Mouse (Mus musculus) cerebellum, adult 9-10 months (tissue): ENCODE measurements at regions not wholly inside any gene's neighbourhood (a gene's known extent, or its start where the extent isn't known, plus 50 kb on each side); places are given as distances from the start of the nearest gene placed in this dataset.

Experiments used
- DNase-seq: peaks from one replicate; pipeline ENCODE4 v3.0.0; 2022

DNA sequence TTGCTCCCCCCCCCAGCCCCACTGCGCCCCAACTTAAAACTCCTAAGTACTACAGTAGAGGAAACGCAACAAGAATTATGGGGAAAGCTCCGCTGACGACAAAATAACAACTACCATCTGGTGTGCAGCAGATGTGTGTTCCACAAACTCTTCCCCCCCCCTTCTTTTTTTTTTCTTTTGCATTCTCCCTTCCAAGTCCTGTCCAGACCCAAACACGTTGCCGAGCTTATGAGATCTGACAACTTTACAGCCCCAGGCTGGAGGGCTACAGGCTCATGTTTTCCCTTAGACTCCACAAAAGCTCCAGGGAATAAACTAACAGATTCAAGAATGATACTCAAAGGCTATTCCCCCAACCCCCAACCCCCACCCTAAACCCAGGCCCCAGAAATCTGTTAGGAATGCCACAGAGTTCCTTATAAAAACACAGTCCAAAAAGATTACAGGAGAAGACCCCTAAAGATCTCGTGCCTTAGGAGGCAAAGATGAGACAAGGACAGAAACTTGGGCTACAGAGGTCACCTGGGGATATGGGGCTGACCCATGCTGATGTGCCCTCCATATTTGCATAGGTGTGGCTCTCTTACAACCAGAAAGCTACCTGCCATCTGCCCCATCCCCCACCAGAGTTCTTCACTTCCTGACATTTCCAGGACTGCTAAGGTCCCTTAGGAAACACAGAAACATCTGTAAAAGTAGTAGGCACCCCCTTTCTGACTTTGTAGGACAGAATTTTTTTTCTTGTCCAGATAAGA, 509.5 kb upstream of the Cited2 start:
- DNase-seq: no peak

DNA sequence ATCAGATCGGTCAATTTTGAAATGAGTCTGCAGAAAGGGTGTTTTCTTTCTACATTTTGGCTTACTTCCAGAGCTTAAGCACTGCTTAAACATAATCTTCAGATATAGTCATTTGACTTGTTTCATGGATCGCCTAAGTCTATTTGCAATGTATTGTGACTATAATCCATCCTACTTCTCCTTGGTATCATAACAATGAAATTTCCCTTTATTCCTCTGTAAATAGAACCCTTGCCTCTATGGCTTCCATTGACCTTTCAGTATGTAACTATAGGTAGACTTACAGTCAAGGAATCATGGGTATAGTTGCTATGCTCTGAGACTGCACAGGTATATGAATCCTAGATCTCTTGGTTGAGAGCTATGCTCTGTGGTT, 509.0 kb upstream of the Cited2 start:
- no peak for DNase-seq

- DNase-seq: no peak
Measured at GRCm38 (mm10) chr10:17215029-17215428, 508.0 kb upstream of the Cited2 start.

DNA sequence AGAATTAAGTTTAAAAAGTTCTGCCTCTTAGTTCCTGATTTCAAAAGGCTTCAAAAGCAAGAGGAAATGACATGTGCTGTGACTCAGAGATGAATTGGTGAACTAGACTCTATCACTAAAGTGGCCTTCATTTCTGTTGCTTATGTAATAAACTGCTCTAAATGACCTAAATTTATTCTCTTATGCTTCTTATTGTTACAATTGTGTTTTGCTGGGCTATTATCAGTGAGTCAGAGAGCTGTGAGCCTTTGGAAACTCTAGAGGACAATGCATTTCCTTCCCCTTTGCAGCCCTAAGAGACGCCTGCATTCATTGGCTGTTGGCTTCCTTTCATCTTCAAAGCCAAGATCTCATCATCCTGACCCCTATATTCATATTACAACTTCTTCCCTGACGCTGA, 501.5 kb upstream of the Cited2 start:
- DNase-seq: no peak

GRCm38 (mm10) chr10:17225727-17226126, 497.3 kb upstream of the Cited2 start:
- DNase-seq: no peak

DNA sequence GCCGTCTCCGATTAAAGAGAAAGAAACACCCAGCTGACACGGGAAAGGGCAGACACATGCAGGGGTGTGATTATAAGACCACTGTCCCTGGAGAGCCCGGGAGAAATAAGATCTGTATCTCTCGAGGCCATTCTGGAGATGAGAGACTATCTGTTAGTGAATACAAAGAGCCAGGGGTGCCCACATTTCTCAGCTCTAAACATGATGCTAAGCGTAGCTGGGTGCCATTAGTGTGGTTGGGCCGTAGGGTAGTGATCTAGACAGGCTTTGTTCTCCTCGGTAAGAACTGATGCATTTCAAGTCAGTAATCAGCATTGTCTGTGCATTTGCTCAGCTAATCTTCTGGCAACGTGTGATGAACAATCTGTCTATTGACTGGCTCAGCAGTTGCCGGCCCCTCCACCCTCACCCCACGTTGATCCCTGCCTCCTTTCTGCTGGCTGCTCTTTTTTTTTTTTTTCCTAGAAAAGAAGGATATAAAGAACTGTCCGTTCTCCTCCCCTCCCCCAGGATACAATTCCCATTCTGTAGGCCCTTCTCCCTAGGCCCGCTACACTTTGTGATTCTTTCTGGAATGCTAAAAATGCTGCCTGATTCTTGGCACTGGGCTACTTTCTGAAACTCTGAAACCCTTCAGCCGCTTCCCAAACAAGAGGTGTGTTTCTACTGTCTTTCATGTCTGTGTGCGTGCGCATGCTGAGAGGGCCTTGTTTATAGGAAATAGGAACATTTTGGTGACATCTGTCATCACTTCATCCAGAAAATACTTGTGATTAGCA, 492.8 kb upstream of the Cited2 start:
- peak; percentile 52 for DNase-seq

GRCm38 (mm10) chr10:17235955-17236650, 486.9 kb upstream of the Cited2 start:
- DNase-seq: no peak

DNA sequence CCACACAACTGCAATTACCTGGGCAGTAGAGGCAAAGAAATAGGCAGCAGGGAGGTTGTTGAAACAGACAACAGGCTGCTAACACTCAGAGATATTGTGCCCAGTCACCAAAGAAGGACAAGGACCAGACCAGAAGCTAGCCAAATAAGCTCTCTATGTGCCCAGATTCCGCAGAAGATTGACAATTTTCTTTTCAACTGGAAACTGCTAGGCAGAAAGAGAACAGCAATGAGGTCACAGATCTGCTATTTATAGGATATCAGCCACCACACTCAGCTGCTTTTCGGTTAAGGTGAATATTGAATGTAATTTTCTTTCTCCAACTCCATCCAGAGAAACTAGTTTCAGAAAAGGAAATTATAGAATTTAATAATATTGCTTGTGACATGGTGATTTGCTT, 486.3 kb upstream of the Cited2 start:
- no peak for DNase-seq

- no peak for DNase-seq
Measured at GRCm38 (mm10) chr10:17237463-17237862, 485.6 kb upstream of the Cited2 start.

DNA sequence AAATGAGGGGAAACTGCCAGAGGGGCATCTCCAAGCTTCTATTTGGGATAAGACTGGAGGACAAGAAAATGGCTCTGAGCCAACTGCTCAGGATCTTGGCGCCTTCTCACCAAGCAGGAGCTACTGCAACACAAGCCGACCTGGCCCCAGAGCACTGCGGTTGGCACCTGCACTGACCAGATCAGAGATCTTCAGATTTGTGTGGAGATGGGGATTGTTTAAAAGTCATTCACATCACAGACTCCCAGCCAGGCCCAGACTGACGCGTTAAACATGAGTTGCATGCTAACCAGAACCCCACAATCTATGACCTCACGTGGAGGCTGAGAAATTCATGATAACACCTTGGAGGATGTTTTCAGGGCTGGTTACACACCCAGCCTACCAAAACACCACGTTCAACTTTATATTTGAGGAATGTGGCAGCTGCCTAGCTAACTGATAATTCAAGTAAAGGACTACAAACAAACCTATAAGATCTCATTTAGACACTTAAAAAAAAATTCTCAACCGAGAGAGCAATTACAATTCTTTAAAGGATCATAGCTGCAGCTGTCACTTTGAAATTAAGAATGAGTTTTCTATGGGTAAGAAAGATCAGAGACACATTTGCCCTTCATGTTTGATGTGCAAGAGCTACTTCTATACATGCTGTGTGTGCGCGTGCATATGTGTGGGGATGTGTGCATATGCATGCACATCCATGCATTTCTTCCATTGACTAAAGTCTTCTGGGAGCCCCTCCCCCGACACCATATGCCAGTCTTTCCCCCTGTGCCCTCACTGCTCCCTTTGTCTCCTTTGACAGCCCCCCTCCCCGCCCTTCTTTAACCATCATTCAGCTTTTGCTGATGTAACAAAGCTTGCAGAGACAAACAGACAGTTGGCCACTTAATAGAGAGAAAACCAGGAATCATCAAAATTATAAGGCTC, 484.8 kb upstream of the Cited2 start:
- DNase-seq: no peak

- no peak for DNase-seq
Measured at GRCm38 (mm10) chr10:17248270-17248669, 474.7 kb upstream of the Cited2 start.

DNA sequence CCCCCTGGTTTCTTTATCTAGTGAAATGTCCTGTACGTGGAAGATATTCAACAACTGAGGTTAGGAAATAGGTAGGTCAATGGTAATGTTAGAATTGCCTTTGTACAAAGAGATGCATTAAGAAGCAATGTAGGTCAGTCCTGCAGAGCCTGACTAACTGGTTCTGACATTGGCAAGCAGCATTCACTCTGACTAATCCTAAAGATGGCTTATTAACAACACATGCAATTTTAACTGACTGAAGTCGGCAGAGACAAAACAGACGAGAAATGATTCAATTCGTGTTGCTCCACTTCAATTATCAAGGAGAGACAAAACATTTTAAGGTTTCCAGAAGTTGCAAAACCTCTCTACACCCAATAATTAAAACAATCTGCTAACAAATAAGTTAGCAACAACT, 470.0 kb upstream of the Cited2 start:
- peak; percentile 83 for DNase-seq

DNA sequence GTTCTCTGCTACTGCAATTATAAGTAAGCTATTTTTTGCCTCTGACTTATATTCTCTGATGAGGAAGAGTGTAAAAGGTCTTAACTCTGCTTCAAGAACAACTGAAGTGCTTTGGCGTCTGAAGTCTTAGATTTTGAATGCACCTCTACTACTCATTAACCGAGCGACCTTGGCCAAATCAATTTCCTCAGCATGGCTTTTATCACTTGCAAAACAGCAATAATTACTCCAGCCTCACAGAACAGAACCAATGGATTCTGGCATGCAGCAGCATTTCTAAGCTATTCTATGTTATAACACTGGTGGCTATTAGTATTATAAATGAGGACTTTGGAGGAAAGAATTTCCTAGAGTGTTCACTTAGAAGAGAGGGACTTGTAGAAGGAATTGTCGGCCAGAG, 462.9 kb upstream of the Cited2 start:
- DNase-seq: no peak

DNA sequence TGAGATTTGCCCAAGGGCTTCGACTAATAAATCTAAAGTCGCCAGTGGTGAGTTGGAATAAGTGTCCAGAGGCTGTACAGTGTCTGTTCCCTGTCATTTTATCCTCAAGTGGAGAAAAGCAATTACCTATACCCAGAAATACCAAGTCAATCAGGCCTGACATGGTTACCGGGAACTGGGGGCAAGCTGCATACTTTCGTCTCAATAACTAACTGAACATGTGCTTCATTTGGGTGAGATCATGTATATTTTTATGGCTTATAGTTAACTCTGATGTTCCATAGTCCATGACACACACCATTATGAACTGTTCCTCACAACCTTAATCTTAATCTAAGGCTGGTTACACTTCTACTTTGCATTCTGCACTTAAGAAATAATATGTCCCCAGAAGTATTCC, 462.4 kb upstream of the Cited2 start:
- no peak for DNase-seq

DNA sequence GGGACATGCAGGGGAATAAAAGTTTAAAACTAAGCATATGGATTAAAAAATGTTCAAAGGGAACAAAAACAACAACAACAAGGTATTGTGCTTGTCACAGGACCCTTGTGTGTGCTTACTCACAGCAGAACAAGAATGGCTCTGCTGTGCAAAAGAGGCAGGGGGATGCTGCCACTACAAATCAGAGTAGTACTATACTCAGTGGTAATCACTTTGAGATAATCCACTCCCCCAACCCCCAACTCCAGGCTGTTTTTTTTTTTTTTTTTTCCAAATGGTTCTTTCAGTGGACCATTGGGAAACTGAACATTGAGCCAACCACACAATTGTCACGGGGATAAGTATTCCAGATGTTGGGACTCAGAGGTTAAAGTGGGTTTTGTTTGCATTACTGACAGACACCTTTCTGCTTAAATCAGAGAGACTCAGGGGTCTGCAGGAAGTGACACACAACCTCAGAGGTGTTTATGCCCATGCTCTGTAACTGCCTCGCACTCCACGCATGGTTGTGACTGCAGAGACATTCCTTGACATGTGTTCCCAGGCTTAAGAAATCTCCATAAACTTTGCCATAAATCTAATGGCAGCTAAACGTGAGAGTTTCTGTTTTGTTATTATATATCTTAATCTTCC, 461.7 kb upstream of the Cited2 start:
- DNase-seq: no peak

GRCm38 (mm10) chr10:17261825-17262205, 461.2 kb upstream of the Cited2 start:
- DNase-seq: no peak

- no peak for DNase-seq
Measured at GRCm38 (mm10) chr10:17272646-17273045, 450.4 kb upstream of the Cited2 start.

DNA sequence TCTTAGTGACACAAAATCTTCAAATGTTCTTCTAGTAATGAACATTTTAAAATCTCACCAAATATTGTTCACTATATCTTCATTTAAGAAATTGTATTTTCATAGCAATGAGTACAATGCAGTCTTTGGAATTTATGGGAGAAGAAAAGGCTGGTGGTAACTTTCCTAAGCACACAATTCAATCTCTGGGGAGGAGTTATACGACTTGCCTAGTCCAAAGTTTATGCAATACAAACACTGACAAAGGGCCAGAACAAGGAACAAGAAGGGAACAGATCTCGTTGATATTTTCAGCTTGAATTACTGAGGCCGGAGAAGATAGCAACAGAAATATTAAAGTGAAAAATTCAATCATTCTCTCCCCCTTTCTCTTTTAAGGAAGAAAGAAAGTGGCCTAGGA, 449.2 kb upstream of the Cited2 start:
- DNase-seq: no peak

DNA sequence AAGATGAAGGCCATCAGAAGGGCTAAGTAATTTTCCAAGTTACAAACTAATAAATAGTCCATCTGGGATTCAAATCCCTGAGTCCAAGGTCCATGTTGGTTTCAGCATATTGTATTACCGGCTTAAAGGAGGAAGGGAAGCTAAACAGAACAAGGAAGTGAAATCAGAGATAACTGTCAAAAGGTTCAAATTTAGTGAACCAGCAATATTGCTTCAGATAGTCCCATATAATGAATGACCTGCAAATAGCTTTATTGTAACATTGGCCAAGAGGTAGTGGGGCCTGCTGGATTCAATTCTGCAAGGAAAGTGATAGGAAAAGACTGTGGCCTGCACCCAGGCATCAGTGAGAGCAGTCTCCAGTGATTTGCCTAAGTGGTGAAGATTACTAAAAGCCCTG, 447.8 kb upstream of the Cited2 start:
- DNase-seq: no peak

DNA sequence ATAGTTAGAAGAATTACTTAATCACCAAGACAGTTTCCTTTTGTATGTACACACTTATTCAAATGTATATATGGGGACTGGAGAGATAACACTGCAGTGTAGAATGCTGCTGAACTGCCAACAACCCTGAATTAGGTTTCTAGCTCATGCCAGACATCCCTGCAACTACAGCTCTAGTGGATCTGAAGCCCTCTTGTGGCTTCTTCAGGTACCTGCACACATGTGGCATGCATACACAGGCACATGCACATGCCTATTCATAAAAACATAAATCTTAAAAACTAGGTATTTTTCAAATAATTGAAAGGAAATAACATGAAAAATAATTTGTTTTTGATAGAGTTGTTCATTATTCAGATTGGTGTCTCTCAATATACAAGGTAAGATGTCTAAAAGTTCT, 445.1 kb upstream of the Cited2 start:
- DNase-seq: no peak

- no peak for DNase-seq
Measured at GRCm38 (mm10) chr10:17284858-17285257, 438.2 kb upstream of the Cited2 start.

DNA sequence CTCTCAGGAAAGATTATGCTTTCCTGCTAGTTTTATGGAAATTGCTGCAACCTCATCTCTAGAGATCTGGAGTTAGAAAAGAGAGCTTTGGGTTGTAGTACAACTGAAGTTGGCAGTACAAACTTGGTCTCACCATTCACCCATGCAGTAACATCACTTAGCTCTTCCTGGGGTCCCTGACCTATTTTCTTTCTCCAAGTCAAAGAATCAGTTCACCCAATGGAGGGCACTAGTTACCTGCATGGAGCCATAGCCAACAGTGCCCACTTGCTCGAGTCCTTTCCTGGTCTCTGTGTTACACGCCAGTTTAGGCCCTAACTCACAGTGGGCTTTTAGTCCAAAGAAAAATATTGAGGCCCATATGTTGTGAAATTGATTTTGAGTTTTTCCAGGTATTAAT, 435.9 kb upstream of the Cited2 start:
- DNase-seq: no peak
